Mouse (Mus musculus) MEL (cell line): ENCODE measurements at regions not wholly inside any gene's neighbourhood (a gene's known extent, or its start where the extent isn't known, plus 50 kb on each side); places are given as distances from the start of the nearest gene placed in this dataset.

Experiments used
- CTCF ChIP-seq, 3 experiments: IDR thresholded peaks in 2 of 3; conservative IDR thresholded peaks in 1 of 3; 2 replicates each; pipeline ENCODE4 v1.5.1; 2011 to 2012; ENCODE audit warnings: low read length in 3 of 3, low read depth in 2 of 3, mild to moderate bottlenecking in 2 of 3, improper control_type of control experiment in 1 of 3, inconsistent platforms in 1 of 3, mixed read lengths in 1 of 3, moderate library complexity in 1 of 3; ENCODE audit not compliant: control insufficient read depth in 1 of 3, insufficient read depth in 1 of 3, poor library complexity in 1 of 3, severe bottlenecking in 1 of 3
- EP300 ChIP-seq, 2 experiments: IDR thresholded peaks; 2 replicates each; pipeline ENCODE4 v1.6.1; 2011; ENCODE audit warnings: improper control_type of control experiment in 2 of 2, low read length in 2 of 2, low read depth in 1 of 2, mild to moderate bottlenecking in 1 of 2
- GABPA ChIP-seq: IDR thresholded peaks from 2 replicates; pipeline ENCODE4 v1.6.1; 2012; ENCODE audit warnings: low read depth, mild to moderate bottlenecking, inconsistent platforms, low read length, improper control_type of control experiment, moderate library complexity
- POLR2A ChIP-seq, 2 experiments: IDR thresholded peaks; 2 replicates each; pipeline ENCODE4 v1.6.1; 2011 to 2012; ENCODE audit warnings: low read length in 2 of 2, mild to moderate bottlenecking in 2 of 2, control low read depth in 1 of 2, improper control_type of control experiment in 1 of 2, low read depth in 1 of 2, moderate library complexity in 1 of 2; ENCODE audit not compliant: control insufficient read depth in 1 of 2, insufficient read depth in 1 of 2, poor library complexity in 1 of 2
- TAL1 ChIP-seq: IDR thresholded peaks from 2 replicates; pipeline ENCODE4 v1.6.1; 2012; ENCODE audit warnings: mild to moderate bottlenecking, inconsistent platforms, low read length, moderate library complexity, mixed read lengths
- UBTF ChIP-seq: IDR thresholded peaks from 2 replicates; pipeline ENCODE4 v1.6.1; 2012; ENCODE audit warnings: low read depth, mild to moderate bottlenecking, inconsistent platforms, low read length, improper control_type of control experiment, moderate library complexity, borderline replicate concordance; ENCODE audit not compliant: insufficient read depth

DNA sequence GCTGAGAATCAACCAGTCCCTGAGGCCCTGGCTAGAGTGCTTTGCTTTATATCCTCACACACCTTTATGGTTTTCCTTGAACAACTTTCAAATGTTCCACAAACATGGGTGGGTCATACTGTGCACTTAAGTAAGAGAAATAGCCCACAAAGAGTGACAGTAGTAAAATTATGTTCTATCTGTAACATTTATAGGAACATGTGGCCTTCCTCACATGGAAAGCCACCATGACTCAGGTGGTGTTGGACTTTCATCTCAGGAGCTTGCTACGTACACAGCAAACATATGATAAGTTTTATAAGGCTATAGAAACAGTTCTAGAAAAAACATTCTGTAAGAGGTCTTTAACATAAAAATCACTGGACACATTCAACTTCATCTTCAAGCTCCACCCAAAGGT, 87.8 kb upstream of the Tle4 start:
- TF ChIP-seq GABPA, result no peak
- no peak for TF ChIP-seq POLR2A (IDR thresholded peaks at IDR 0.05; ENCODE audit: control insufficient read depth in 1 of 2, insufficient read depth in 1 of 2, low read depth in 1 of 2, low read length in 2 of 2, poor library complexity in 1 of 2)
- no peak for TF ChIP-seq TAL1
- TF ChIP-seq CTCF (IDR thresholded peaks at IDR 0.05 in 2 of 3, conservative IDR thresholded peaks at IDR 0.05 in 1 of 3; ENCODE audit: control insufficient read depth in 1 of 3, insufficient read depth in 1 of 3, low read depth in 2 of 3, low read length in 3 of 3, poor library complexity in 1 of 3, severe bottlenecking in 1 of 3), result no peak
- no peak for TF ChIP-seq UBTF
- no peak for TF ChIP-seq EP300 (IDR thresholded peaks at IDR 0.05; ENCODE audit: low read depth in 1 of 2, low read length in 2 of 2)
